Mouse (Mus musculus): ENCODE data around the gene Itfg1. TPM values are rescaled to one million over a fixed set of nuclear protein-coding genes. Genes with fewer than 3 reads are reported as not detected.

The Itfg1 gene
- polyA plus RNA-seq (2015; fragmentation: Illumina TruSeq; extraction: RNeasy Lipid Tissue Mini Kit (QIAGEN cat#74804); ENCODE audit: insufficient read depth, low replicate concordance) = 55.1 TPM

GRCm38 (mm10) chr8:85840657-85841488 is at the start of gene Itfg1, which contains the start of gene Phkb:
Gene Itfg1 (minus strand): TSS chr8:85840921.
Gene Phkb (plus strand): TSS chr8:85840959.

GRCm38 (mm10) chr8:85700751-85701351 is 139.9 kb downstream of the Itfg1 start, which contains the start of gene Neto2:
Gene Neto2 (minus strand): TSS chr8:85700924.

Other genes starting within 250 kb of the Itfg1 start
- gene Neto2, start 140.0 kb downstream of the Itfg1 start, polyA plus RNA-seq (2015; fragmentation: Illumina TruSeq; extraction: RNeasy Lipid Tissue Mini Kit (QIAGEN cat#74804); ENCODE audit: insufficient read depth, low replicate concordance) = 3.8 TPM
- gene Phkb, start within 50 bp of the Itfg1 start, polyA plus RNA-seq (2015; fragmentation: Illumina TruSeq; extraction: RNeasy Lipid Tissue Mini Kit (QIAGEN cat#74804); ENCODE audit: insufficient read depth, low replicate concordance) = 36.9 TPM

Data from spleen, adult 10 weeks (tissue).